Mouse (Mus musculus) heart, postnatal 0 days (tissue): ENCODE data around the gene Olfr270.

Experiments
- CTCF ChIP-seq: IDR thresholded peaks from 2 replicates; pipeline ENCODE4 v1.5.1; 2016; ENCODE audit warnings: antibody characterized with exemption, control low read depth, low read depth
- EP300 ChIP-seq: IDR thresholded peaks from 2 replicates; pipeline ENCODE4 v1.6.1; 2016; ENCODE audit warnings: antibody characterized with exemption, low read depth

DNA sequence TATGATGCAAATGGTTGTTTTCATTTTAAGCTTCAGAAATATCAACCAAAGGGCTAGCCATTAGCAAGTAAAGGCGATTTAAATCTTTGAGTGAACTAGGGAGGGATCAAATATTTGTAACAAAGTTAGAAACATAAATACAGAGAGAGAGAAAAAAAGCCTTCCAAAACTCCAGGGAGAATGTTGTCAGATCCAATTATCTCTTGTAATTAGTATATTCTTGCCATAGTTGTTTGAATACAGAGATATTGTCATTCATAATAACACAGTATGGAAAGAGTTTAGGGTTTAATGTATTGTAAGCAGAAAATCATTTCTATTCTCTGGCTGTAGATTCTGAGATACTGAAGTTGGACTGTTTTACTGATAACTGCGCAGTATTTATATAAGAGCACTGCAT is 45.3 kb upstream of the Olfr270 start, which contains the start of gene Olfr272:
- TF ChIP-seq CTCF (no peak), EP300 (no peak)
